Mouse (Mus musculus) midbrain, embryonic 14.5 days (tissue): ENCODE results near the gene Ptpdc1. TPM values are rescaled to one million over a fixed set of nuclear protein-coding genes. Genes with fewer than 3 reads are reported as not detected.

Source experiments
- ATAC-seq: fragments of 200-750 bp; cut with Nextera tagmentation; 2 replicates; pipeline ENCODE4 v1.8.0; 2017; ENCODE audit warnings: moderate number of reproducible peaks, moderate library complexity; ENCODE audit not compliant: low FRiP score, low TSS enrichment
- DNase-seq: peaks from one replicate; pipeline ENCODE4 v3.0.0-alpha.2; 2015
- H3K27ac ChIP-seq: fragments of 300-500 bp; sonication (generic); replicated peaks from 2 replicates; pipeline ENCODE4 v1.5.1; 2014; ENCODE audit warnings: mild to moderate bottlenecking, low read depth, low read length, moderate library complexity
- H3K27me3 ChIP-seq: fragments of 300-500 bp; sonication (generic); 2 replicates; pipeline ENCODE4 v1.6.1; 2014; ENCODE audit warnings: low read length, control low read depth, mixed read lengths; ENCODE audit not compliant: control insufficient read depth, insufficient read depth
- H3K36me3 ChIP-seq: fragments of 300-500 bp; sonication (generic); 2 replicates; pipeline ENCODE4 v1.6.1; 2014; ENCODE audit warnings: low read length, control low read depth; ENCODE audit not compliant: control insufficient read depth, insufficient read depth
- H3K4me1 ChIP-seq: fragments of 300-500 bp; sonication (generic); 2 replicates; pipeline ENCODE4 v1.6.1; 2014; ENCODE audit warnings: mild to moderate bottlenecking, antibody characterized with exemption, low read length, control low read depth; ENCODE audit not compliant: control insufficient read depth, insufficient read depth
- H3K4me2 ChIP-seq: fragments of 300-500 bp; sonication (generic); 2 replicates; pipeline ENCODE4 v1.6.1; 2014; ENCODE audit warnings: mild to moderate bottlenecking, low read length, moderate library complexity
- H3K4me3 ChIP-seq: fragments of 300-500 bp; sonication (generic); replicated peaks from 2 replicates; pipeline ENCODE4 v1.5.1; 2014; ENCODE audit warnings: low read depth, low read length
- H3K9ac ChIP-seq: fragments of 300-500 bp; sonication (generic); replicated peaks from 2 replicates; pipeline ENCODE4 v1.6.1; 2014; ENCODE audit warnings: mild to moderate bottlenecking, low read length, moderate library complexity
- H3K9me3 ChIP-seq: fragments of 300-500 bp; sonication (generic); 2 replicates; pipeline ENCODE4 v1.6.1; 2016; ENCODE audit warnings: low read length, control low read depth, mixed read lengths; ENCODE audit not compliant: control insufficient read depth
- WGBS: fragments of 180-500 bp; shearing (Covaris S2); extraction: QIAGEN DNeasy Blood & Tissue Kit; methylation state at CpG from one replicate; pipeline ENCODE4 v1.1.7; 2014; 5-methylcytosine and 5-hydroxymethylcytosine counted together
- polyA plus RNA-seq: library from polyadenylated mRNA; unstranded; fragments of >200 nt; fragmentation: Nextera tagmentation; extraction: Ambion mirVana; gene quantifications from 2 replicates; pipeline ENCODE4 v1.2.1, GENCODE M21; 2014

Gene Ptpdc1
- polyA plus RNA-seq, 1 experiment from 2014 or later = 20.0 TPM

- Histone ChIP-seq H3K4me3 (no peak overlapping the region), H3K36me3 (no peaks in the 10 kb centered on the region), H3K9me3 (no peaks in the 10 kb centered on the region), H3K27ac (no peak overlapping the region), H3K4me2 (no peak overlapping the region), H3K9ac (no peak overlapping the region), H3K4me1 (peaks cover 4% of the 10 kb centered on the region; the same call in 1 of the 2 replicates), H3K27me3 (peaks cover 87% of the 10 kb centered on the region)
- 1% methylated on average over 38 of the region's 38 CpGs for WGBS
- ATAC-seq (no peak), DNase-seq (no peak)
These were observed 34.1 kb upstream of the Ptpdc1 start for GRCm38 (mm10) chr13:48659254-48660220.

DNA sequence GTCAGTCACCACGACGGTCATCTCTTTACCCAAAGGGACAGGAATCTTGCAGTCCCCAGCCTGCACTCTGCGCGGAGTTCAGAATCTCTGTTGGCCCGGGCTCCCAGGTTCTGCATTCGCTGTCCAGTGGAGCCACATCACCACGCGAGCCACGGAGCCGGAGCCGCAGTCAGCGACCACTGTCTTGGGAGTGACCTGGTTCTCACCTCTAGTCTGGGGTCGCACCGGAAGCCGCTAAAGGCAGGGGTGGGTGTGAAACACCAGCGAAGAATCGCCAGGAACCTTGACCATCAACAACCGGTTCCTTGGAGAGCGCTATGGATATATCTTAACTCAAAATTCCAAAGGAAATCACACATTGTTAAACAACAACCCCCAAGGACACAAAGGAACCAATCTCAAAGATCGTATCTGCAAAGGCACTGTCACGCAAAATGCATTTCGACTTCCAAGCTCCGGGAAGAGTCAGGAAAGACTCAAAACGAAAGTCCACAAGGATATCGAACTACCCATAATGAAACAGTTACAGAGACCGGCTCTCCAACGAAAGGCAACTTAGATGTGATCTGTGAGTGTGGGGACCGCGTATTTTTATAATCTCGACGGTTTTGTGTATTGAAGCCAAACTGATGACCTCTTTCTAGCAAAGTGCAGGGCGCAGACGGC lies 33.3 kb upstream of the Ptpdc1 start:
- ATAC-seq (no peak), DNase-seq (peak; percentile 58)
- no peak overlapping the region for H3K4me3 ChIP-seq

DNA sequence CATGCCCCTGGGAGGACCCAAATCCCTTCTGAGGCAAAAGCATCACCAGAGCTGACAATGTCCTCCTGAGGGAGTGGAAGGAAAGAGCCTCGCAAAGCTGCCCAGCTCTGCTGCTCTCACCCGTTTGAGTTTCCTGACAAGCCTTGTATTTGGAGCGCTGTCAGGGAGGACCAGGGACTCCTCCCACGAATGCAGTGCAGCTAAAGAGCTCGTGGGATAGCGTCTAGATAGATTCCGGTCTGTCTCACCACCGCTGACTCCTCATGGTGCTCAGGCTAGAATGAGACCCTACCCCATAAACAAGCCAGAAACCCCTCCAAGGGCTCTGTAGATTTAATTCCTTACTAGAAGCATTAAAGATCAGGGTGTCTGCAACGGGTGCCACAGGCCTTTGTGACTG lies 32.3 kb upstream of the Ptpdc1 start:
- H3K9ac ChIP-seq = no peak overlapping the region
- no peak overlapping the region for H3K27ac ChIP-seq
- 2% methylated on average over 9 of the region's 9 CpGs for WGBS
- no peak overlapping the region for H3K4me2 ChIP-seq
- no peak for ATAC-seq
- H3K27me3 ChIP-seq = peaks cover 77% of the 10 kb centered on the region
- no peak for DNase-seq
- H3K4me1 ChIP-seq = no peaks in the 10 kb centered on the region
- H3K4me3 ChIP-seq = no peak overlapping the region
- H3K36me3 ChIP-seq = no peaks in the 10 kb centered on the region
- no peaks in the 10 kb centered on the region for H3K9me3 ChIP-seq

More for the DNA sequence above, 33.3 kb upstream of the Ptpdc1 start:
- Histone ChIP-seq H3K27ac (no peak overlapping the region), H3K9me3 (no peaks in the 10 kb centered on the region), H3K9ac (no peak overlapping the region), H3K27me3 (peaks cover 79% of the 10 kb centered on the region), H3K4me1 (peaks cover 4% of the 10 kb centered on the region; the same call in 1 of the 2 replicates), H3K36me3 (no peaks in the 10 kb centered on the region), H3K4me2 (no peak overlapping the region)
- 1% methylated on average over 33 of the region's 33 CpGs for WGBS

GRCm38 (mm10) chr13:48655637-48656036 lies 30.2 kb upstream of the Ptpdc1 start:
- Histone ChIP-seq H3K9me3 (no peaks in the 10 kb centered on the region), H3K4me2 (no peak overlapping the region), H3K27ac (no peak overlapping the region), H3K4me1 (no peaks in the 10 kb centered on the region), H3K9ac (no peak overlapping the region), H3K4me3 (no peak overlapping the region), H3K27me3 (peaks cover 60% of the 10 kb centered on the region), H3K36me3 (no peaks in the 10 kb centered on the region)
- DNase-seq = peak; percentile 93
- 2% methylated on average over 8 of the region's 8 CpGs for WGBS
- ATAC-seq = peak; percentile 27; the same call in 1 of the 2 replicates

DNA sequence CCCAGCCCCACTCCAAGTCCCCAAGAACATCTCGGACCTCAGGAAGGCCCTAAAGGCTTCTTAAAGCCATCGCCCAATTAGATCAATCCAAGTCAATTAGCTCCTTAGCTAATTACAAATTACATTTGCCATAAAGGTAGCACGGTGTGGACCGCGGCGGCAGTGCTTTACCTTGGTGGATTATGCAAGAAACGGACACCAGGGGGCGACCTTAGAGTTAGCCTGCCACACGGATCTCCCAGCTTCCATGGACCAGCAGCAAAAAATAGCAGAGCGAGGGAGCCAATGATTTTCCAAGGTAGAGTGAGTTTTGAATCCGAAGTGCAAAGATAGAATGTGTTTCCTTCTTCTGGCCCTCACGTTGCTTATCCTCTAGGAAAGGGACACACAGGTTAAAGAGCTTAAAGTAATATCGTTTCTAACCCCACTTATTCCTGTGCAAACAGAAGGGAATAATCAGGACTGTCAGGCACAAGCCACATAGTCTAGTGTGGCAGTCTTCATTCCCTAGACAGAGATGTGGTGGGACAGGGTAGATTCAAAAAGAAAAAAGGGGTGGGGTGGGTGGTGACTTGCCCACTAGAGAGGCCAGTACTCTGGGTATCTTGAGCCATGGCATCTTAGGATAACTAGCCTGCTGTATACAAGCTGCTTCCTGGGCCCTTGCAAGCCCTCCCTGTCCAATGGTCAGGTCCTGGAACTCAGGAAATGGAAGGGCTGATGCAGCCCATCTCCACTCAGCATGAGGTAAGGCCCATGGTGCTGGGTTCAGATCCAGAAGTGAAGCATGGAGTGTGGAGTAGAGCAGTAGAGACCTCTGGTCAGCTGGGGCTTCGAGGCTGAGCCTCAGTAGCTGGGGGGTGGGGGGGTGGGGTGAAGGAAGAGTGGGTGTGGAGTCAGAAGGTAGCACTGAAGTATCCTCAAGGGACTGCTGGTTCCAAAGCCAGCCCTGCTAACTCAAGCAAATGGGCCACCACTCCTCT lies 28.6 kb upstream of the Ptpdc1 start:
- Histone ChIP-seq H3K4me1 (no peaks in the 10 kb centered on the region), H3K9ac (no peak overlapping the region), H3K4me2 (no peak overlapping the region), H3K36me3 (no peaks in the 10 kb centered on the region), H3K4me3 (no peak overlapping the region), H3K27me3 (peaks cover 44% of the 10 kb centered on the region), H3K9me3 (no peaks in the 10 kb centered on the region), H3K27ac (no peak overlapping the region)
- 10% methylated on average over 14 of the region's 14 CpGs for WGBS
- peak; percentile 90 for DNase-seq
- no peak for ATAC-seq

- Histone ChIP-seq H3K27me3 (peaks cover 21% of the 10 kb centered on the region), H3K4me3 (no peak overlapping the region), H3K9me3 (no peaks in the 10 kb centered on the region), H3K4me1 (no peaks in the 10 kb centered on the region), H3K9ac (no peak overlapping the region), H3K4me2 (no peak overlapping the region), H3K27ac (no peak overlapping the region), H3K36me3 (no peaks in the 10 kb centered on the region)
- ATAC-seq = no peak
- WGBS = 69% methylated on average over 6 of the region's 6 CpGs
- no peak for DNase-seq
These were observed 25.9 kb upstream of the Ptpdc1 start for GRCm38 (mm10) chr13:48651132-48652065.

DNA sequence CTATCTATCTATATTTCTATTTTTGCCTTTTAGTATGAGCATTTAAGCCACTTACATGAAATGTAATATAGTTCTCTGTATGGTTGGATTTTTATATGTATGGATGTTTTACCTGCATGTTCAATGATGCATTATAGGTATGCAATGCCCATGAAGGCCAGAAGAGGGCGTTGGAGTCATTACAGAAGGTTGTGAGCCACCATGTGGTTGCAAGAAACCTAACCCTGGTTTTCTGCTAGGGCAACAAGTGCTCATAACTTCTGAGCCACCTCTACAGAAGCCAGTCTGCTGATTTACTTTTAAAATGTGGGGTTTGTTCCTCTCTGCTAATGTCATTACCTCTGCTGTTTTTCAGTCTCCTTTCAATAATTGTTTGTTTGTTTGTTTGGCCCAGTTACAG lies 25.2 kb upstream of the Ptpdc1 start:
- no peaks in the 10 kb centered on the region for H3K9me3 ChIP-seq
- no peak overlapping the region for H3K4me3 ChIP-seq
- peaks cover 15% of the 10 kb centered on the region; the same call in 1 of the 2 replicates for H3K27me3 ChIP-seq
- H3K4me1 ChIP-seq = no peaks in the 10 kb centered on the region
- 0% methylated on average over 1 of the region's 1 CpGs for WGBS
- no peak overlapping the region for H3K9ac ChIP-seq
- DNase-seq (peak; percentile 53), ATAC-seq (no peak)
- no peak overlapping the region for H3K27ac ChIP-seq
- no peaks in the 10 kb centered on the region for H3K36me3 ChIP-seq
- H3K4me2 ChIP-seq = no peak overlapping the region
